Mouse (Mus musculus): Measurements from ENCODE around the gene Sec13.
"Not testable (repeated sequence)": the region's sequence is repeated elsewhere in the genome, so short reads cannot be mapped to it uniquely, and the experiment has no call there.

Sec13 gene

GRCm38 (mm10) chr6:113740236-113741217, at the start of gene Sec13:
Gene Sec13 (minus strand): TSS chr6:113740743.
- peak; percentile 94 for DNase-seq

GRCm38 (mm10) chr6:113787459-113787968, 47.0 kb upstream of the Sec13 start:
- DNase-seq, result peak; percentile 24

GRCm38 (mm10) chr6:113785658-113786057, 45.1 kb upstream of the Sec13 start:
- DNase-seq, result no peak

- DNase-seq, result no peak
Observed at GRCm38 (mm10) chr6:113778229-113778753, 37.7 kb upstream of the Sec13 start.

- DNase-seq, result no peak
Observed at GRCm38 (mm10) chr6:113768804-113769203, 28.3 kb upstream of the Sec13 start.

GRCm38 (mm10) chr6:113761644-113762043, 21.1 kb upstream of the Sec13 start:
- peak; percentile 84 for DNase-seq

GRCm38 (mm10) chr6:113749119-113749685, 8.7 kb upstream of the Sec13 start:
- DNase-seq, result no peak

GRCm38 (mm10) chr6:113748351-113748750, 7.8 kb upstream of the Sec13 start:
- DNase-seq, result peak; percentile 23

- no peak for DNase-seq
Observed at GRCm38 (mm10) chr6:113747284-113747683, 6.7 kb upstream of the Sec13 start.

- DNase-seq, result no peak
Observed at GRCm38 (mm10) chr6:113745117-113745516, 4.6 kb upstream of the Sec13 start.

GRCm38 (mm10) chr6:113743111-113743510, 2.6 kb upstream of the Sec13 start:
- DNase-seq, result no peak

- no peak for DNase-seq
Observed at GRCm38 (mm10) chr6:113742321-113742720, 1.8 kb upstream of the Sec13 start.

- no peak for DNase-seq
Observed at GRCm38 (mm10) chr6:113741425-113741824, 882 bp upstream of the Sec13 start.

GRCm38 (mm10) chr6:113737318-113738046, 3.1 kb downstream of the Sec13 start:
- DNase-seq, result no peak

GRCm38 (mm10) chr6:113731296-113731695, 9.2 kb downstream of the Sec13 start:
- no peak for DNase-seq

- no peak for DNase-seq
Observed at GRCm38 (mm10) chr6:113728181-113728580, 12.4 kb downstream of the Sec13 start.

GRCm38 (mm10) chr6:113721061-113721460, 19.5 kb downstream of the Sec13 start:
- no peak for DNase-seq

- no peak for DNase-seq
Observed at GRCm38 (mm10) chr6:113719878-113720277, 20.7 kb downstream of the Sec13 start, which contains the start of gene Ghrl. Gene Ghrl (minus strand): TSS chr6:113719880.

GRCm38 (mm10) chr6:113717541-113717940, 23.0 kb downstream of the Sec13 start:
- DNase-seq, result no peak

- no peak for DNase-seq
Observed at GRCm38 (mm10) chr6:113714797-113715196, 25.7 kb downstream of the Sec13 start.

- DNase-seq, result no peak
Observed at GRCm38 (mm10) chr6:113714276-113714675, 26.3 kb downstream of the Sec13 start.

- DNase-seq, result not testable (repeated sequence)
Observed at GRCm38 (mm10) chr6:113713389-113713788, 27.2 kb downstream of the Sec13 start.

GRCm38 (mm10) chr6:113712718-113713117, 27.8 kb downstream of the Sec13 start:
- no peak for DNase-seq

Data from embryo, embryonic 11 days (tissue).